Mouse (Mus musculus) heart, postnatal 0 days (tissue): ENCODE results near the gene Rab40b. TPM values are rescaled to one million over a fixed set of nuclear protein-coding genes. Genes with fewer than 3 reads are reported as not detected.
A peak's percentile ranks its signal among the peaks of the same experiment; 100 is the strongest.

Experiments
- ATAC-seq: fragments of 200-750 bp; cut with Nextera tagmentation; 2 replicates; pipeline ENCODE4 v1.8.0; 2017; ENCODE audit warnings: low read depth, moderate number of reproducible peaks, moderate library complexity; ENCODE audit not compliant: insufficient read depth
- DNase-seq: peaks from one replicate; pipeline ENCODE4 v3.0.0-alpha.2; 2016; ENCODE audit warnings: low spot score
- H3K27ac ChIP-seq: fragments of 300-500 bp; sonication (generic); 2 replicates; pipeline ENCODE4 v1.5.1; 2014; ENCODE audit warnings: low read depth, mild to moderate bottlenecking
- H3K27me3 ChIP-seq: fragments of 300-500 bp; sonication (generic); 2 replicates; pipeline ENCODE4 v1.6.1; 2014; ENCODE audit warnings: low read length, mixed read lengths; ENCODE audit not compliant: control insufficient read depth, insufficient read depth
- H3K36me3 ChIP-seq: fragments of 300-500 bp; sonication (generic); replicated peaks from 2 replicates; pipeline ENCODE4 v1.6.1; 2014; ENCODE audit warnings: low read length, mixed read lengths; ENCODE audit not compliant: control insufficient read depth, insufficient read depth
- H3K4me1 ChIP-seq: fragments of 300-500 bp; sonication (generic); 2 replicates; pipeline ENCODE4 v1.6.1; 2014; ENCODE audit warnings: antibody characterized with exemption; ENCODE audit not compliant: control insufficient read depth, insufficient read depth
- H3K4me2 ChIP-seq: fragments of 300-500 bp; sonication (generic); 2 replicates; pipeline ENCODE4 v1.6.1; 2014; ENCODE audit warnings: low read depth, mild to moderate bottlenecking, low read length, moderate library complexity
- H3K4me3 ChIP-seq: fragments of 300-500 bp; sonication (generic); 2 replicates; pipeline ENCODE4 v1.5.1; 2014; ENCODE audit warnings: low read depth, low read length
- H3K9ac ChIP-seq: fragments of 300-500 bp; sonication (generic); replicated peaks from 2 replicates; pipeline ENCODE4 v1.6.1; 2014; ENCODE audit warnings: low read depth, low read length, mixed read lengths
- H3K9me3 ChIP-seq: fragments of 300-500 bp; sonication (generic); replicated peaks from 2 replicates; pipeline ENCODE4 v1.6.1; 2016; ENCODE audit warnings: low read length; ENCODE audit not compliant: control insufficient read depth
- CTCF ChIP-seq: IDR thresholded peaks from 2 replicates; pipeline ENCODE4 v1.5.1; 2016; ENCODE audit warnings: antibody characterized with exemption, control low read depth, low read depth
- EP300 ChIP-seq: IDR thresholded peaks from 2 replicates; pipeline ENCODE4 v1.6.1; 2016; ENCODE audit warnings: antibody characterized with exemption, low read depth
- WGBS: fragments of 180-500 bp; shearing (Covaris S2); extraction: QIAGEN DNeasy Blood & Tissue Kit; methylation state at CpG from one replicate; pipeline ENCODE4 v1.1.7; 2014; 5-methylcytosine and 5-hydroxymethylcytosine counted together
- polyA plus RNA-seq: library from polyadenylated mRNA; unstranded; fragments of >200 nt; fragmentation: Nextera tagmentation; extraction: Ambion mirVana; gene quantifications from 2 replicates; pipeline ENCODE4 v1.2.1, GENCODE M21; 2015
- total RNA-seq: library from RNA; depleted of rRNA; stranded (reverse); fragments of >200 nt; gene quantifications from 2 replicates; pipeline ENCODE4 v1.2.3, GENCODE M21; 2014; ENCODE audit warnings: low replicate concordance

Rab40b gene
- total and polyA plus RNA-seq, 2 experiments from 2014 or later = 3.1 to 5.2 TPM

DNA sequence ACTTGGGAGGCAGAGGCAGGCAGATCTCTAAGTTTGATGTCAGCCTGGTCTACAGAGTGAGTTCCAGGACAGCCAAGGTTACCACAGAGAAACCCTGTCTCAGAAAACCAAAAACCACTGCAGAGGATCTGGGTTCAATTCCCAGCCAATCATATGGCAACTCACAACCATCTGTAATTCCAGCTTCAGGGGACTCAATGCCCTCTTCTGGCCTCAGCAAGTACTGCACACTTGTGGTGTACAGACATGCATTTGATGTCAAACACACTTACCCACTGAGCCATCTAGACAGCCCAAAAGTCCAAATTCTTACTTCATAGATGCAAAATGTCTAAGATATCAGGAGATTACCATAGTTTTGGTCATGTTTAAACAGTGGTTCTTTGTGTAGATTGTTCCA lies 9.4 kb downstream of the Rab40b start:
- ATAC-seq (no peak), DNase-seq (no peak)
- Histone ChIP-seq H3K36me3 (no peaks in the 10 kb centered on the region), H3K27ac (no peak overlapping the region), H3K4me3 (no peak overlapping the region), H3K9me3 (no peaks in the 10 kb centered on the region), H3K9ac (no peak overlapping the region), H3K27me3 (no peaks in the 10 kb centered on the region), H3K4me1 (no peaks in the 10 kb centered on the region), H3K4me2 (no peak overlapping the region)
- TF ChIP-seq EP300 (no peak), CTCF (no peak)

DNA sequence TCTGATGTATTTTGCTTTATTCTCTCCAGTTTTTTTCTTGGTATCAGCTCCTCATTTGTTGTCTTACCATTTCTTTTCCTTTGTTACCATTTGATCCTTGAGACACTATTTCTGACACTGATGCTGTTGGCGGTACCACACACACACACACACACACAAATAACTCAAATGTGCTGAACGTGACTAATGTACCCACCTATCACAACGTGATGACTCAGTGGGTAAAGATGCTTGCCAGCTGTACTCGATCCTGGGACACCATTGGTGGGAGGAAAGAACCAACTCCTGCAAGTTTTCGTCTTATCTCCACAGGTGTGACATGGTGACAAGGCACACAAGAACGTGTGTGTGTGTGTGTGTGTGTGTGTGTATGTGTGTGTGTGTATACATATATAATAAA lies 14.7 kb downstream of the Rab40b start:
- no peak for TF ChIP-seq EP300
- no peak for TF ChIP-seq CTCF
- no peaks in the 10 kb centered on the region for H3K36me3 ChIP-seq
- no peak overlapping the region for H3K4me2 ChIP-seq
- H3K27me3 ChIP-seq = no peaks in the 10 kb centered on the region
- H3K9me3 ChIP-seq = no peaks in the 10 kb centered on the region
- H3K4me1 ChIP-seq = no peaks in the 10 kb centered on the region
- H3K4me3 ChIP-seq = no peak overlapping the region
- WGBS = 43% methylated on average over 6 of the region's 6 CpGs
- no peak overlapping the region for H3K27ac ChIP-seq
- ATAC-seq (no peak), DNase-seq (no peak)
- no peak overlapping the region for H3K9ac ChIP-seq

DNA sequence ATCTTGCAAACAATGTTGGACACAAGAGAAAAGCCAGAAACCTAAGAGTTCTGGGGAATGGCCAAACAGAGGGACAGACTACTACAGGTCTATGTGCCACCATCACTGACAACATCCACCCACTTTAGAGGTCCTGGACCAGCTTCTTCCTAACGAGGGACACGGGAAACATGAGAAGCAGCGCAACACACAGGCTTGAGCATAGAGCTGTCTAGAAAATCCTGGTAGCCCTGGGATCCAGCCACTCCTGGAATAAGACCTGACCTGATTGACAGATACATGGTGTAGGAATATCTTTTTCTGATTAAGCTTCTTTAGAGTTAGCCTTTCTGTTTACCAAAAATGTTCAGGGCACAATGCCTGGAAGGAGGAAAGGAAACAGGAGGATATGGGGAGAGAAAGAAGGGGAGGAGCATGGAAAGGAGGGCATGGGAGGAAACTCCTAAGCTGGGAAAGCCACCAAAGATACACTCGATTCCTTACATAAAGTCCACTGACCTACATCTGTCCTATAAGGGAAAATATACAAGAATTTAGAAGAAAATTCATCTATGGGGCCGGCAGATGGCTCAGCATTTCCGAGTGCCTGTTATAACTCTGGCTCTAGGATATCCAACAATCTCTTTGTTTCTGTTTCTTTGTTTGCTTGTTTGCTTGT lies 17.6 kb downstream of the Rab40b start:
- TF ChIP-seq CTCF = no peak
- no peak for TF ChIP-seq EP300
- no peak overlapping the region for H3K9ac ChIP-seq
- no peaks in the 10 kb centered on the region for H3K9me3 ChIP-seq
- no peaks in the 10 kb centered on the region for H3K36me3 ChIP-seq
- H3K4me2 ChIP-seq = no peak overlapping the region
- no peak for ATAC-seq
- no peaks in the 10 kb centered on the region for H3K4me1 ChIP-seq
- WGBS = 76% methylated on average over 6 of the region's 6 CpGs
- H3K27me3 ChIP-seq = no peaks in the 10 kb centered on the region
- no peak overlapping the region for H3K27ac ChIP-seq
- H3K4me3 ChIP-seq = no peak overlapping the region
- DNase-seq = no peak

DNA sequence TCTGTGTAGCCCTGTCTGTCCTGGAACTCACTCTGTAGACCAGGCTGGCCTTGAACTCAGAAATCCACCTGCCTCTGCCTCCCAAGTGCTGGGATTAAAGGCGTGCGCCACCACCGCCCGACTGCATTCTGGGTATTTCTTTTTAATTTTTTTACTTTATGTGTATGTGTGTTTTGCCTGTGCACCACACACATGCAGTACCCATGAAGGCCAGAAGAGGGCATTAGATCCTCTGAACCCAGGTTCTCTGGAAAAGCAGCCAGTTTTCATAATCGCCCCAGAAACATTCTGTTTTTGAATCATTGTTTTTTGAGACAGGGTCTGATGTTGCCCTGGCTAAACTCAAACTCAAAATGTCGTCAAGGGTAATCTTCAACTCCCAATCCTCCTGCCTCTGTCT lies 18.4 kb downstream of the Rab40b start:
- Histone ChIP-seq H3K9me3 (no peaks in the 10 kb centered on the region), H3K4me2 (no peak overlapping the region), H3K27ac (no peak overlapping the region), H3K36me3 (no peaks in the 10 kb centered on the region), H3K27me3 (no peaks in the 10 kb centered on the region), H3K4me3 (no peak overlapping the region), H3K9ac (no peak overlapping the region), H3K4me1 (no peaks in the 10 kb centered on the region)
- 50% methylated on average over 6 of the region's 6 CpGs for WGBS
- TF ChIP-seq CTCF (peak; percentile 45), EP300 (no peak)
- ATAC-seq (no peak), DNase-seq (no peak)

DNA sequence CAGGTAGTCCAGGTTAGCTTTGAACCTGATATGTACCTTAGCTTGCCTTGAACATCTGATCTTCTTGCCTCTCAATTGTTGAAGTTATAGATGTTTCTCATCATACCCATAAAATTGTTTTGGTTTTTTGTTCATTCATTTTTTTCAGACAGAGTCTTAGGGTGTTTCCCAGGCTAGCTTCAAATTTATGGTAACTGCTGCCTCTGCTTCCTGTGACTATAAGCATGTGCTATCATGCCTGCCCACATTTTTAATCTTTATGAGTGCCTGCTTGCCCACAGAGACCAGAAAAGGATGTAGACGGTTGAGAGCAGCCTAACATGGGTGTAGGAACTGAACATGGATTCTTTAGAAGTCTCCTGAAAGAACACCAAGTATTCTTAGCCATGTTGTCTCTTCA lies 19.3 kb downstream of the Rab40b start:
- TF ChIP-seq CTCF (no peak), EP300 (no peak)
- ATAC-seq = no peak
- no peak overlapping the region for H3K9ac ChIP-seq

DNA sequence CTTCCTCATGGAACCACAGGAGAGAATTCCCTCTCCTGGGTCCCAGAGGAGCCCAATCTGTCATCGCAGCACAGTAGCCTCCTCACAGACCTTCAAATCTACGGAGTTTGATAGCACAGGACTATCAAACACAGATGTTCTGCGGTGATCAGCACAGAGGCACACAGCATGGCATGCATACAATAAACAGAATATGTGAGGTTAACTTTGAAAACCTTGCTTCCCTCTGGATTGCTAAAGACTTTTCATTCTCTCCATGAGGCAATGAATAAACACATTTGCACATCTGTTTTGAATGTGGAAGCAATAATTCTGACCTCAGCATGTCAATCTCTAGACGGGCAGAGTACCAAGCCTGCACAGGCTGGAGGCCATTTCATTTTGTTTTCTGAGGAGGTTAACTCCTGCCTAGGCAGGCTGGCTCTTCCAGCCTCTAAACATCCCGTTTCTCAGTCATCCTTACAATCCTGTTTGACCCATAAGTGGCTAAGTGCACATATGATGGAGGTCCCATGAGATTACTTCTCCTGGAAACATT lies 20.8 kb downstream of the Rab40b start:
- no peak overlapping the region for H3K9ac ChIP-seq
- H3K4me3 ChIP-seq = no peak overlapping the region
- H3K27ac ChIP-seq = no peak overlapping the region
- no peaks in the 10 kb centered on the region for H3K9me3 ChIP-seq
- DNase-seq (no peak), ATAC-seq (no peak)
- 63% methylated on average over 5 of the region's 5 CpGs for WGBS
- H3K36me3 ChIP-seq = no peaks in the 10 kb centered on the region
- no peaks in the 10 kb centered on the region for H3K27me3 ChIP-seq
- H3K4me1 ChIP-seq = no peaks in the 10 kb centered on the region
- no peak overlapping the region for H3K4me2 ChIP-seq
- no peak for TF ChIP-seq CTCF
- no peak for TF ChIP-seq EP300

More for the DNA sequence above, 19.3 kb downstream of the Rab40b start:
- Histone ChIP-seq H3K4me3 (no peak overlapping the region), H3K36me3 (no peaks in the 10 kb centered on the region), H3K27ac (no peak overlapping the region), H3K9me3 (no peaks in the 10 kb centered on the region), H3K4me1 (no peaks in the 10 kb centered on the region), H3K4me2 (no peak overlapping the region), H3K27me3 (no peaks in the 10 kb centered on the region)
- DNase-seq = no peak
- 63% methylated on average over 1 of the region's 1 CpGs for WGBS
